Mouse (Mus musculus) stomach, postnatal 0 days (tissue): ENCODE measurements around the gene Ly6g.
"Not testable (repeated sequence)": the region's sequence is repeated elsewhere in the genome, so short reads cannot be mapped to it uniquely, and the experiment has no call there.

Source experiments
- CTCF ChIP-seq: IDR thresholded peaks from 2 replicates; pipeline ENCODE4 v1.5.1; 2016; ENCODE audit warnings: antibody characterized with exemption, low read depth, mild to moderate bottlenecking, moderate library complexity
- EP300 ChIP-seq: optimal IDR thresholded peaks from 2 replicates; pipeline ENCODE3; 2016; ENCODE audit warnings: antibody characterized with exemption

DNA sequence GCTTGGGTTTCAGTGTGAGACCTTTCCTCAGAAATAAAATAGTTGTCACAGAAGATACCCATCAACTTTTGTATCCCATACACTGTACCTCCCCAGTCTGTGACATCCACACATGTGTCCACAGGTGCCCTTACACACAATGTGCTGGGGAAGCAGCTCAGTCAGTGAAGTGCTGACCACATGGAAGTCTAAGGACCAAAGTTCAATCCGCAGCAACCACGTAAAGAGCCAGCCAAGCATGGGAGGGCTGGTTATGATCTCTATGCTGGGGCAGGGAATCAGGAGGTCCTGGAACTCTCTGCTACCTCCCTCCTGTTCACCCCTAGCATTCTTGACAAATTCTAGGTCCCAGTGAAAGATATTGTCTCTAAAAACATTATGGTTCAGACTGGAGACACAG is 22.7 kb upstream of the Ly6g start:
- not testable (repeated sequence) for TF ChIP-seq EP300, CTCF
